Mouse (Mus musculus): ENCODE measurements at regions not wholly inside any gene's neighbourhood (a gene's known extent, or its start where the extent isn't known, plus 50 kb on each side); places are given as distances from the start of the nearest gene placed in this dataset.
A peak's percentile ranks its signal among the peaks of the same experiment; 100 is the strongest.

GRCm38 (mm10) chr17:9904525-9904991 lies 235.0 kb upstream of the Pabpc6 start:
- 14% methylated on average over 6 of the region's 6 CpGs for WGBS
- Histone ChIP-seq H3K4me1 (ENCODE audit: insufficient read depth, low read depth, low read length) (peaks cover 3% of the 10 kb centered on the region; the same call in 1 of the 2 replicates), H3K9me3 (ENCODE audit: low read length) (no peaks in the 10 kb centered on the region), H3K4me3 (ENCODE audit: low read depth, low read length) (no peak overlapping the region), H3K27ac (ENCODE audit: low read length) (peak overlapping the region; percentile 52), H3K27me3 (replicated peaks; ENCODE audit: insufficient read depth, low read length) (no peaks in the 10 kb centered on the region), H3K9ac (replicated peaks; ENCODE audit: low read depth) (no peak overlapping the region), H3K36me3 (ENCODE audit: insufficient read depth, low read length) (no peaks in the 10 kb centered on the region), H3K4me2 (replicated peaks; ENCODE audit: low read depth, low read length) (no peak overlapping the region)
- peak; percentile 83 for DNase-seq (ENCODE audit: low spot score)
- TF ChIP-seq CTCF (IDR thresholded peaks at IDR 0.05) (no peak), EP300 (IDR thresholded peaks at IDR 0.05) (peak; percentile 94)
- ATAC-seq, result peak; percentile 81

DNA sequence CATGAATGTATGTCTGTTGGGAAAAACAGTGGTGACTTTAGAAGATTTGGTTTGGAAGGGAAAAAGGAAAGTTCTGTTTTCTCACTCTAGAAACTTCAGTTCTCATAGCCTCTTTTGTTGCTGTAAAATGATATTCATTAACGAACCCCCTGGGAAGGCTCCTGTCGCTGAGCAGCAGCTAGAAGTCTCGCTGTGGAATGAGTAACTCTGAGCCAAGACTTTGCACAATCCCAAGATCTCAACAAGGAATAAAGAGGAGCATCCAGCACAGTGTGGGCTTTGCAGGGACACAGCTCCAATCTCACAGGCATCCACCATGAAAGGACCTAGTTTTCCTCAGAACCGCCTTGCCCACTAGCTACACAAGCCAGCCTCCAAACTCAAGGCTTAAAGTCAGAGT lies 233.8 kb upstream of the Pabpc6 start:
- Histone ChIP-seq H3K4me2 (replicated peaks; ENCODE audit: low read depth, low read length) (no peak overlapping the region), H3K9me3 (ENCODE audit: low read length) (no peaks in the 10 kb centered on the region), H3K27ac (ENCODE audit: low read length) (no peak overlapping the region), H3K9ac (replicated peaks; ENCODE audit: low read depth) (no peak overlapping the region), H3K36me3 (ENCODE audit: insufficient read depth, low read length) (no peaks in the 10 kb centered on the region), H3K27me3 (replicated peaks; ENCODE audit: insufficient read depth, low read length) (no peaks in the 10 kb centered on the region), H3K4me3 (ENCODE audit: low read depth, low read length) (no peak overlapping the region), H3K4me1 (ENCODE audit: insufficient read depth, low read depth, low read length) (peaks cover 3% of the 10 kb centered on the region; the same call in 1 of the 2 replicates)
- DNase-seq (ENCODE audit: low spot score) (peak; percentile 60), ATAC-seq (no peak)
- TF ChIP-seq CTCF (IDR thresholded peaks at IDR 0.05) (no peak), EP300 (IDR thresholded peaks at IDR 0.05) (no peak)
- 58% methylated on average over 4 of the region's 4 CpGs for WGBS

DNA sequence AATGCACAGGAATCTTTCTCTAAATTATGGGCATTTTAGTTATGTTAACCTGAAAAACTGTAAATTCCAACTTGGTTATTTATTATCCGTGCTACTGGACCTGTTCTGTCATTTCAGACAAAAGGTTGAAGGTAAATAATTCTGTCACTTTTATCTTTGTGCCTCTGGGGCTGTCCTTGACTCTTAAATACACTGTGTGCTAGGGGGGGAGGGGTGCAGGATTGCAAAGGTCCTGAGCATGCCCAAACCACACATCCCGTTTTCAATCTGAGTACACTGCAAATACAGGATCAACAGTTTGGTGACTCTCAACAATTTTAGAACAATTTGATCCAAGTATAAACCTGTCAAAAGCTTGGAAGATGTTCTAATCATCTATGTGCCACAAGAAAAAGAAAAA lies 227.4 kb upstream of the Pabpc6 start:
- WGBS, result 30% methylated on average over 2 of the region's 2 CpGs
- Histone ChIP-seq H3K9ac (replicated peaks; ENCODE audit: low read depth) (no peak overlapping the region), H3K4me1 (ENCODE audit: insufficient read depth, low read depth, low read length) (peaks cover 5% of the 10 kb centered on the region), H3K27ac (ENCODE audit: low read length) (no peak overlapping the region), H3K27me3 (replicated peaks; ENCODE audit: insufficient read depth, low read length) (no peaks in the 10 kb centered on the region), H3K36me3 (ENCODE audit: insufficient read depth, low read length) (no peaks in the 10 kb centered on the region), H3K4me2 (replicated peaks; ENCODE audit: low read depth, low read length) (no peak overlapping the region), H3K4me3 (ENCODE audit: low read depth, low read length) (no peak overlapping the region), H3K9me3 (ENCODE audit: low read length) (no peaks in the 10 kb centered on the region)
- ATAC-seq (no peak), DNase-seq (ENCODE audit: low spot score) (no peak)
- TF ChIP-seq CTCF (IDR thresholded peaks at IDR 0.05), result no peak
- TF ChIP-seq EP300 (IDR thresholded peaks at IDR 0.05), result no peak

GRCm38 (mm10) chr17:9895686-9896082 lies 226.2 kb upstream of the Pabpc6 start:
- Histone ChIP-seq H3K27ac (ENCODE audit: low read length) (peak overlapping the region; percentile 88), H3K4me1 (ENCODE audit: insufficient read depth, low read depth, low read length) (peaks cover 5% of the 10 kb centered on the region), H3K4me3 (ENCODE audit: low read depth, low read length) (no peak overlapping the region), H3K9ac (replicated peaks; ENCODE audit: low read depth) (no peak overlapping the region), H3K36me3 (ENCODE audit: insufficient read depth, low read length) (no peaks in the 10 kb centered on the region), H3K4me2 (replicated peaks; ENCODE audit: low read depth, low read length) (no peak overlapping the region), H3K9me3 (ENCODE audit: low read length) (no peaks in the 10 kb centered on the region), H3K27me3 (replicated peaks; ENCODE audit: insufficient read depth, low read length) (no peaks in the 10 kb centered on the region)
- TF ChIP-seq CTCF (IDR thresholded peaks at IDR 0.05) (no peak), EP300 (IDR thresholded peaks at IDR 0.05) (no peak)
- ATAC-seq (peak; percentile 40), DNase-seq (ENCODE audit: low spot score) (no peak)
- whole genome bisulfite sequencing, result 49% methylated on average over 7 of the region's 7 CpGs

DNA sequence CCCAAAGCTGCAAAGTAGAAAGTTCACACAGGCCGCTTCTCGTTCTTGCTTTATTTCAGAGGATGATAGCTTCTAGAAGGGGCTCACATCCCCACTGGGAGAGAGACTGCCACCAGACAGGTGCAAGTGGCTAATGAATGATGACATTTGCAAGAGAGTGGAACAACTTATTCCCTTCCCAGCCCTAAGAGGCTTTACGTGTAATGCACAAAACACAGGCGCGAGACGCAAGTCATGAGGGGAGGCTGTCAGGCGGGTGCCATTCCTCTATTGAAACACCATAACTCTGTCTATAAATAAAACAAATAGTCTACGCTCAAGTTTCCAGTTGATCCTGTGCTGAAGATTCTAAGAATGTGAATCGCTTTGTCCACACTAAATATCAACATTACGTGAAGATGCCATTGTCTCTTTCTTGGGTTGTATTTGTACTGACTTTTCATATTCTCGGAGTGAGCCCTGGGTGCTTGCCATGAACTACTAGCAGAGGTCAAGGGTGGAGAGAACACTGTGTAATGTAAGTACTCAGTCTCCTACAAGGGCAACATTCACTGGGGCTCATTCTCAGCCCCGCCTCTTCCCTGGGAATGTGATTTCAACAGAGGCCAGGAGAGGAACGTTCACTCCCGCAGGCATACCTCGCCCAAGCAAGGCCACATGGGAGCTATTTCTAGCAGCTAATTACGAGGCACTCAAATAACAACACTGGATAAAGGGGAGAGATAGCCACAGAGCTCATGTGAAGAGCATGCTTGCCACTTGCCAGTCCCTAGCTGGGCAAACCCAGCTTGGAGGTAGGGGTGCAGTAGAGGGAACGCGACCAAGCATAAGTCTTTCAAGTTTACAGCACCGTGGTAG lies 225.5 kb upstream of the Pabpc6 start:
- WGBS, result 31% methylated on average over 19 of the region's 19 CpGs
- DNase-seq (ENCODE audit: low spot score), result peak; percentile 97
- H3K9ac ChIP-seq (replicated peaks; ENCODE audit: low read depth), result no peak overlapping the region
- ATAC-seq, result peak; percentile 99
- no peaks in the 10 kb centered on the region for H3K27me3 ChIP-seq (replicated peaks; ENCODE audit: insufficient read depth, low read length)
- TF ChIP-seq EP300 (IDR thresholded peaks at IDR 0.05) (peak; percentile 96), CTCF (IDR thresholded peaks at IDR 0.05) (no peak; the same call in 1 of the 2 replicates)
- H3K36me3 ChIP-seq (ENCODE audit: insufficient read depth, low read length), result no peaks in the 10 kb centered on the region
- no peaks in the 10 kb centered on the region for H3K9me3 ChIP-seq (ENCODE audit: low read length)
- no peak overlapping the region for H3K4me2 ChIP-seq (replicated peaks; ENCODE audit: low read depth, low read length)
- peak overlapping the region; percentile 88 for H3K27ac ChIP-seq (ENCODE audit: low read length)
- no peak overlapping the region for H3K4me3 ChIP-seq (ENCODE audit: low read depth, low read length)
- peaks cover 5% of the 10 kb centered on the region for H3K4me1 ChIP-seq (ENCODE audit: insufficient read depth, low read depth, low read length)

GRCm38 (mm10) chr17:9893966-9894365 lies 224.4 kb upstream of the Pabpc6 start:
- ATAC-seq, result no peak

More at GRCm38 (mm10) chr17:9893966-9894365, 224.4 kb upstream of the Pabpc6 start:
- Histone ChIP-seq H3K4me1 (ENCODE audit: insufficient read depth, low read depth, low read length) (peaks cover 5% of the 10 kb centered on the region), H3K36me3 (ENCODE audit: insufficient read depth, low read length) (no peaks in the 10 kb centered on the region), H3K4me2 (replicated peaks; ENCODE audit: low read depth, low read length) (no peak overlapping the region), H3K9ac (replicated peaks; ENCODE audit: low read depth) (no peak overlapping the region), H3K27me3 (replicated peaks; ENCODE audit: insufficient read depth, low read length) (no peaks in the 10 kb centered on the region), H3K9me3 (ENCODE audit: low read length) (no peaks in the 10 kb centered on the region), H3K4me3 (ENCODE audit: low read depth, low read length) (no peak overlapping the region), H3K27ac (ENCODE audit: low read length) (no peak overlapping the region)
- DNase-seq (ENCODE audit: low spot score), result peak; percentile 37
- no peak for TF ChIP-seq EP300 (IDR thresholded peaks at IDR 0.05)
- peak; percentile 68 for TF ChIP-seq CTCF (IDR thresholded peaks at IDR 0.05)
- WGBS, result 66% methylated on average over 6 of the region's 6 CpGs

All from lung, postnatal 0 days (tissue).